Mouse (Mus musculus) inflammation-experienced regulatory T-cells, adult 16 weeks (primary cell): Measurements from ENCODE around the gene Tmem106b. TPM values are rescaled to one million over a fixed set of nuclear protein-coding genes. Genes with fewer than 3 reads are reported as not detected.

ENCODE experiments used
- polyA plus RNA-seq: library from polyadenylated mRNA; unstranded; fragments of 100-300 nt; shearing (Covaris generic); gene quantifications from one replicate; pipeline ENCODE4 v1.2.1, GENCODE M21; 2017

Tmem106b gene
- polyA plus RNA-seq: 88.5 TPM

GRCm38 (mm10) chr6:13069302-13070146 is at the start of gene Tmem106b:
Gene Tmem106b, plus strand, starts transcription at chr6:13069759.

Other genes starting within 250 kb of the Tmem106b start
- gene Vwde, start 155.2 kb downstream of the Tmem106b start, polyA plus RNA-seq: 0.65 TPM